In the genomic region with DNA sequence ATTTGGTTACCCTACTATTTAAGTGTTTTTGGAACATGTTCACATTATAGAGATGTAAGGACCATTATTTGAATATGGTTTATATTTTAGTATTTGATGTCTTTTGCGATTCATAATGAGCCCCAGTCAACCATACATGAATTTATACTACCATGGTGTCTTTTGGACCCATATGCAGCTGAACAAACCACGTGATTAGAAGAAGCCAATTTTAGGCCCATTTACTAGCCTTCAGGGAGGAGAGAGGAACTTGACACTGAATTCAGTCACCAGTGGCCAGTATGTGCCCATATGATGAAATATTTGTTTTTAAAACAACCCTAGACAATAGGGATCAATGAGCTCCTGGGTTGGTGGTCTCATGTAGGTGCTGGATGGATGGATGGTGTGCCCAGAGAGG, we compare ENCODE assay signal across 7 mouse cellular contexts. TPM values are rescaled to one million over a fixed set of nuclear protein-coding genes. Genes with fewer than 3 reads are reported as not detected.
DNase-seq lines count a peak whose midpoint lies in the region; ATAC-seq and TF ChIP-seq lines count a peak whose summit lies in the region.

No protein-coding gene starts in this region.

- no peak overlapping the region; the same call in 1 of the 2 replicates for H3K4me3 ChIP-seq in neural tube, embryonic 11.5 days (ENCODE audit: low read depth, low read length)
- H3K4me3 ChIP-seq in heart, postnatal 0 days (ENCODE audit: low read depth, low read length): peak overlapping the region; percentile 75; the same call in 1 of the 2 replicates
- H3K4me3 ChIP-seq in macrophage (ENCODE audit: inconsistent target): peak overlapping the region; percentile 92; the same call in 1 of the 2 replicates

- DNase-seq in neural tube, embryonic 11.5 days (ENCODE audit: low spot score): no peak
- DNase-seq in neural tube, embryonic 10.5 days (ENCODE audit: extremely low spot score, low spot score): no peak
- DNase-seq in heart, postnatal 0 days (ENCODE audit: low spot score): no peak
- no peak for DNase-seq in cerebellum, postnatal 14 days
- no peak for DNase-seq in ovary, postnatal 14 days (ENCODE audit: low spot score)
- no peak for DNase-seq in layer of hippocampus, postnatal 10 days (ENCODE audit: low spot score in 2 of 2)

- peaks cover 11% of the 10 kb centered on the region for H3K4me1 ChIP-seq in neural tube, embryonic 11.5 days (ENCODE audit: control insufficient read depth, insufficient read depth, low read length)
- H3K4me1 ChIP-seq in heart, postnatal 0 days (ENCODE audit: control insufficient read depth, insufficient read depth): peaks cover 19% of the 10 kb centered on the region

- H3K27ac ChIP-seq in neural tube, embryonic 11.5 days (ENCODE audit: low read depth, low read length): no peak overlapping the region
- H3K27ac ChIP-seq in heart, postnatal 0 days (ENCODE audit: low read depth): peak overlapping the region; percentile 76
- H3K27ac ChIP-seq in macrophage: peak overlapping the region; percentile 77

- 91% methylated on average over 2 of the region's 2 CpGs for WGBS in neural tube, embryonic 11.5 days
- 86% methylated on average over 2 of the region's 2 CpGs for WGBS in heart, postnatal 0 days
- WGBS in macrophage (ENCODE audit: missing documents): 89% methylated on average over 2 of the region's 2 CpGs

- no peak for TF ChIP-seq EP300 in heart, postnatal 0 days (IDR thresholded peaks at IDR 0.05; ENCODE audit: low read depth)

- ATAC-seq in neural tube, embryonic 11.5 days (ENCODE audit: insufficient read depth, low FRiP score, low TSS enrichment): no peak
- ATAC-seq in heart, postnatal 0 days (ENCODE audit: insufficient read depth, low read depth): no peak

- no peak overlapping the region for H3K9ac ChIP-seq in neural tube, embryonic 11.5 days (ENCODE audit: low read length)
- H3K9ac ChIP-seq in heart, postnatal 0 days (replicated peaks; ENCODE audit: low read depth, low read length): peak overlapping the region; percentile 38; the same call in 1 of the 2 replicates

- no peaks in the 10 kb centered on the region for H3K9me3 ChIP-seq in neural tube, embryonic 11.5 days (ENCODE audit: control insufficient read depth, low read length)
- no peaks in the 10 kb centered on the region for H3K9me3 ChIP-seq in heart, postnatal 0 days (replicated peaks; ENCODE audit: control insufficient read depth, low read length)

- peak overlapping the region; percentile 92 for H3K4me2 ChIP-seq in neural tube, embryonic 11.5 days (ENCODE audit: low read depth)
- peak overlapping the region; percentile 78; the same call in 1 of the 2 replicates for H3K4me2 ChIP-seq in heart, postnatal 0 days (ENCODE audit: low read depth, low read length)

- no peak for TF ChIP-seq CTCF in heart, postnatal 0 days (IDR thresholded peaks at IDR 0.05; ENCODE audit: low read depth)

- H3K27me3 ChIP-seq in neural tube, embryonic 11.5 days (ENCODE audit: control insufficient read depth, insufficient read depth, low read length): no peaks in the 10 kb centered on the region
- no peaks in the 10 kb centered on the region for H3K27me3 ChIP-seq in heart, postnatal 0 days (ENCODE audit: control insufficient read depth, insufficient read depth, low read length)

- peaks cover 27% of the 10 kb centered on the region for H3K79me2 ChIP-seq in macrophage (ENCODE audit: inconsistent target)

- H3K36me3 ChIP-seq in neural tube, embryonic 11.5 days (ENCODE audit: control insufficient read depth, insufficient read depth, low read length): peaks cover 10% of the 10 kb centered on the region
- H3K36me3 ChIP-seq in heart, postnatal 0 days (replicated peaks; ENCODE audit: control insufficient read depth, insufficient read depth, low read length): peaks cover 14% of the 10 kb centered on the region
- peaks cover 16% of the 10 kb centered on the region for H3K36me3 ChIP-seq in macrophage (ENCODE audit: inconsistent target)

RNA-seq across cellular contexts. Expression of a gene that starts 0.7 kb away (rescaled TPM):
- polyA plus RNA-seq in neural tube, embryonic 11.5 days (2014; fragmentation: Nextera tagmentation; extraction: Ambion mirVana): 101 and 108 TPM in 2 replicates
- total RNA-seq in heart, postnatal 0 days (2014; rRNA removed; ENCODE audit: low replicate concordance): 20.8 and 40.0 TPM in 2 replicates
- 54.3 and 64.3 TPM in 2 replicates for polyA plus RNA-seq in heart, postnatal 0 days (2015; fragmentation: Nextera tagmentation; extraction: Ambion mirVana)
- 100 to 1,000 TPM in 21 of 26 experiments, 10 to 100 TPM in 5; 70.8 to 344 (median 186) TPM for total RNA-seq in macrophage (2018; cell fraction: chromatin; rRNA removed)
- 10 to 100 TPM; 34.7 to 75.0 (median 65.2) TPM for total RNA-seq in macrophage (2018; cell fraction: cytosol; rRNA removed)
- total RNA-seq in macrophage (2018; cell fraction: nucleus; rRNA removed): 100 to 1,000 TPM in 16 of 26 experiments, 10 to 100 TPM in 10; 56.2 to 257 (median 136) TPM
- 68.1 to 87.2 TPM (median 71.0 TPM) in 3 replicates for polyA plus RNA-seq in macrophage (2018)
- total RNA-seq in layer of hippocampus, postnatal 10 days (2021): 100 to 1,000 TPM; 116 to 125 TPM

RNA-seq across cellular contexts. Expression of a gene that starts 7.6 kb away (rescaled TPM):
- polyA plus RNA-seq in neural tube, embryonic 11.5 days (2014; fragmentation: Nextera tagmentation; extraction: Ambion mirVana): not detected in 2 replicates
- not detected in 2 replicates for total RNA-seq in heart, postnatal 0 days (2014; rRNA removed; ENCODE audit: low replicate concordance)
- polyA plus RNA-seq in heart, postnatal 0 days (2015; fragmentation: Nextera tagmentation; extraction: Ambion mirVana): 0.15 and 0.21 TPM in 2 replicates
- not detected for total RNA-seq in macrophage (2018; cell fraction: chromatin; rRNA removed)
- not detected for total RNA-seq in macrophage (2018; cell fraction: cytosol; rRNA removed)
- total RNA-seq in macrophage (2018; cell fraction: nucleus; rRNA removed): not detected
- polyA plus RNA-seq in macrophage (2018): not detected in 3 replicates
- total RNA-seq in layer of hippocampus, postnatal 10 days (2021): not detected

RNA-seq across cellular contexts. Expression of a gene that starts 15.4 kb away (rescaled TPM):
- 8.6 and 9.1 TPM in 2 replicates for polyA plus RNA-seq in neural tube, embryonic 11.5 days (2014; fragmentation: Nextera tagmentation; extraction: Ambion mirVana)
- 0.77 and 3.0 TPM in 2 replicates for total RNA-seq in heart, postnatal 0 days (2014; rRNA removed; ENCODE audit: low replicate concordance)
- polyA plus RNA-seq in heart, postnatal 0 days (2015; fragmentation: Nextera tagmentation; extraction: Ambion mirVana): 1.1 and 1.2 TPM in 2 replicates
- total RNA-seq in macrophage (2018; cell fraction: chromatin; rRNA removed): 1 to 10 TPM in 5 of 26 experiments, not detected in 21; 1.5 to 6.2 (median 3.6) TPM
- total RNA-seq in macrophage (2018; cell fraction: cytosol; rRNA removed): 1 to 10 TPM in 1 of 26 experiments, under 1 TPM in 10, not detected in 15; 0.05 to 1.6 (median 0.09) TPM
- total RNA-seq in macrophage (2018; cell fraction: nucleus; rRNA removed): 1 to 10 TPM in 2 of 26 experiments, under 1 TPM in 2, not detected in 22; 0.60 to 2.1 (median 0.93) TPM
- 0.17 TPM in 1 of 3 replicates, not detected in the others for polyA plus RNA-seq in macrophage (2018)
- 10 to 100 TPM; 39.6 to 43.0 TPM for total RNA-seq in layer of hippocampus, postnatal 10 days (2021)

RNA-seq across cellular contexts. Expression of a gene that starts 39.6 kb away (rescaled TPM):
- polyA plus RNA-seq in neural tube, embryonic 11.5 days (2014; fragmentation: Nextera tagmentation; extraction: Ambion mirVana): 7.9 and 9.6 TPM in 2 replicates
- 11.8 and 15.0 TPM in 2 replicates for total RNA-seq in heart, postnatal 0 days (2014; rRNA removed; ENCODE audit: low replicate concordance)
- 16.2 and 18.5 TPM in 2 replicates for polyA plus RNA-seq in heart, postnatal 0 days (2015; fragmentation: Nextera tagmentation; extraction: Ambion mirVana)
- 1 to 10 TPM in 21 of 26 experiments, under 1 TPM in 2, not detected in 3; 0.89 to 9.8 (median 5.7) TPM for total RNA-seq in macrophage (2018; cell fraction: chromatin; rRNA removed)
- total RNA-seq in macrophage (2018; cell fraction: cytosol; rRNA removed): 10 to 100 TPM in 17 of 26 experiments, 1 to 10 TPM in 9; 7.6 to 24.7 (median 13.3) TPM
- 10 to 100 TPM in 6 of 26 experiments, 1 to 10 TPM in 20; 1.3 to 14.1 (median 6.9) TPM for total RNA-seq in macrophage (2018; cell fraction: nucleus; rRNA removed)
- polyA plus RNA-seq in macrophage (2018): 10.2 to 18.1 TPM (median 14.4 TPM) in 3 replicates
- total RNA-seq in layer of hippocampus, postnatal 10 days (2021): 10 to 100 TPM in 1 of 2 experiments, 1 to 10 TPM in 1; 8.0 to 12.7 TPM

RNA-seq across cellular contexts. Expression of a gene that starts 47.6 kb away (rescaled TPM):
- 59.7 and 69.8 TPM in 2 replicates for polyA plus RNA-seq in neural tube, embryonic 11.5 days (2014; fragmentation: Nextera tagmentation; extraction: Ambion mirVana)
- 63.5 and 64.5 TPM in 2 replicates for total RNA-seq in heart, postnatal 0 days (2014; rRNA removed; ENCODE audit: low replicate concordance)
- 68.3 and 70.4 TPM in 2 replicates for polyA plus RNA-seq in heart, postnatal 0 days (2015; fragmentation: Nextera tagmentation; extraction: Ambion mirVana)
- 10 to 100 TPM in 19 of 26 experiments, 1 to 10 TPM in 7; 3.6 to 47.2 (median 18.3) TPM for total RNA-seq in macrophage (2018; cell fraction: chromatin; rRNA removed)
- 10 to 100 TPM; 19.9 to 51.8 (median 36.2) TPM for total RNA-seq in macrophage (2018; cell fraction: cytosol; rRNA removed)
- total RNA-seq in macrophage (2018; cell fraction: nucleus; rRNA removed): 10 to 100 TPM; 15.7 to 89.8 (median 51.7) TPM
- 21.8 to 51.0 TPM (median 46.5 TPM) in 3 replicates for polyA plus RNA-seq in macrophage (2018)
- 1 to 10 TPM; 5.7 to 6.5 TPM for total RNA-seq in layer of hippocampus, postnatal 10 days (2021)
